Mouse (Mus musculus) retina, adult 2 months (tissue): ENCODE data around the gene 4933405L10Rik.

Experiments
- DNase-seq: peaks from one replicate; pipeline ENCODE4 v3.0.0-alpha.2; 2012; ENCODE audit warnings: low read depth, low spot score

Gene 4933405L10Rik

DNA sequence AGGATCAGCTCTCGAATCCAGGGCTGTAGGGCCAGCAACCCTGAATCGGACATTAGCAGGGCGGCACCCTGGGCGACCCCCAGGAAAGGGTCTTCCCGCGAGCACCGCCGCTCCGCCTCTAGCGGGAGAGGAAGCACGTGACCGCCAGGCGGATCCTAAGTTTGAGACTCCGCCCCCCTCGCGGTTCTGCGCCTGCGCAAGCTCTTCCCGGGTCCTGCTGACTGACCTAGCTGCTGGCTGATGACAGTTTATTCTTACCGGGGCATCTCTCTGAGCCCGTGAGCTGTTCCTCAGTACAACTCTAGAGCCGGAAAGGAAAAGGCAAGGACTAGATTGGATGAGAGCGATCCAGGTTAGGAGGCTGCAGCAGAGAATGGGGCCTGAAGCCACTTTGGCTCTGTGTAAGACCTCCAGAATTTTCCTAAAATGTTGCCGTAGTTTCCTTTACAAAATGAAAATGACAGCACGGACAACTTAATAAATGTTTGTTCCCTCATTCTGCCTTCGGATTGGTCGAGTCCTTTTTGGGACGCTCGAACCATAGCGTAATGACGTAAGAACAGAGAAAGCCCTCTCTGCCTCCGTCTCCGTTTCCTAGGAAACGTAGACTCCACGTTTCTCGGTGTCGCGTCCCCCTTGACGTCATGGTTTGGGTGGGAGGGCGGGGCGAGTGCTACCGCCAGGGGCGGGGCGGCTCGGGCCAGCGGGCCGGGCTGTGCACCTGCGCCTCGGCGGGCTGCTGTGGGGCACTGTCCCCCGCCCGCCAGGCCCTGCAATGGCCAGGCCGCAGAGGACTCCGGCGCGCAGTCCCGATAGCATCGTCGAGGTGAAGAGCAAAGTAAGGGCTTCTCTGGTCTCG lies 6.3 kb upstream of the 4933405L10Rik start, which contains the start of the genes Acd and Pard6a:
Acd (minus strand) TSS at position 137 of the 859 bp plus-strand sequence.
Pard6a (plus strand) TSS at position 183 of the 859 bp plus-strand sequence.
- DNase-seq: peak; percentile 89

DNA sequence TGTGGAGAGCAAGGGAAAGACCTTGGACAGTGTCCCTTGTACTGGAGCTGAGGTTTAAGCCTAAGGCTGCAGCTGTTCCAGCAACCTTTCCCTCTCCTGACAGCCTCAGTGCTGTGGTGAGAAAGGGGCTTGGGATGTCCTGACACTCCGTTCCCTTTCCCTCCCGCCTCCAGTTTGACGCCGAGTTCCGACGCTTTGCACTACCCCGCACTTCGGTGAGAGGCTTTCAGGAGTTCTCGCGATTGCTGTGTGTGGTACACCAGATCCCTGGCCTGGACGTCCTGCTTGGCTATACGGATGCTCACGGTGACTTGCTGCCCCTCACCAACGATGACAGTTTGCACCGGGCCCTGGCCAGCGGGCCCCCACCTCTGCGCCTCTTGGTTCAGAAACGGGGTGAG lies 5.5 kb upstream of the 4933405L10Rik start:
- DNase-seq: no peak

DNA sequence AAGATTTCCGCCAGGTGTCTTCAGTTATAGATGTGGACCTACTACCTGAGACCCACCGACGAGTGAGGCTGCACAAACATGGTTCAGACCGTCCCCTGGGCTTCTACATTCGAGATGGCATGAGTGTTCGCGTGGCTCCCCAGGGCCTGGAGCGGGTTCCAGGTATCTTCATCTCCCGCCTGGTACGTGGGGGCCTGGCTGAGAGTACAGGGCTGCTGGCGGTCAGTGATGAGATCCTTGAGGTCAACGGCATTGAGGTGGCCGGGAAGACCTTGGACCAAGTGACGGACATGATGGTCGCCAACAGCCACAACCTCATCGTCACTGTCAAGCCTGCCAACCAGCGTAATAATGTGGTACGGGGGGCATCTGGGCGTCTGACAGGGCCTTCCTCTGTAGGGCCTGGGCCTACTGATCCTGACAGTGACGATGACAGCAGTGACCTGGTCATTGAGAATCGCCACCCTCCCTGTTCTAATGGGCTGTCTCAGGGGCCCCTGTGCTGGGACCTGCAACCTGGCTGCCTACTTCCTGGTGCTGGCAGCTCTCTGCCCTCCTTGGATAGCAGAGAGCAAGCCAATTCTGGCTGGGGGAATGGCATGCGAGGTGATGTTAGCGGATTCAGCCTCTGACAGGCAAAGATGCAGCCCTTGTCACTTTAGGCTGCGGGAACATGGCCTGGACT lies 4.6 kb upstream of the 4933405L10Rik start:
- DNase-seq: no peak

DNA sequence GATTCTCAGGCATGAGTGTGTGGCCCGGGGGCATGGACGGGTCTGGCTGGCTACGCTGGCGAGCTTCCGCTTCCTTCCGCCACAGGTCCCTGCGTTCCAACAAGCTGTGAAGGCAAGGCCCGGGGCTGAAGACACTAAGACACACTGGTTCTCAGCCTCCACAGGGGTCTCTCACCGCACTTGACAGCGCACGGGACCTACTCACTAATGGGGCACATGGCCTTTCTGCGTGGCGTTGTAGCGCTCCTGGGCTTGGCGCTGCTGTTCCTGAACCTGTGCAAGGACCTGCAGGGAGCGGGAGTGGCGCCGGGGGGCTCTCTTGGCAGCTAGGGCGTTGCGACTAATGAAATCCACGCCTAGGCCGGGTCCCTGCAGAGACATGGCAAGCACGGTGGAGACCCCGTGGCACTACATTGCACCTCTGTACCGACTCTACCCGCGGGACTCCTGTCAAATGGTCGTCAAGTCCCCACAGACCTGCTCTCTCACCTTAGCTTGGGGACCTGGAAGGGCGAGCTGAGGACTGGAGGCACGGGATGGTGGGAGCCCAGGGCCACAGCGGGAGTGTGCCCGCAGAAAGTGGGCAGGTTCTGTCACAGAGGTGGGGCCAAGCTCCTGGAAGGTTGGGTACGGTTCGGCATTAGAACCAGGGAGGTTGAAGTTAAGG lies 3.2 kb upstream of the 4933405L10Rik start:
- DNase-seq: no peak

DNA sequence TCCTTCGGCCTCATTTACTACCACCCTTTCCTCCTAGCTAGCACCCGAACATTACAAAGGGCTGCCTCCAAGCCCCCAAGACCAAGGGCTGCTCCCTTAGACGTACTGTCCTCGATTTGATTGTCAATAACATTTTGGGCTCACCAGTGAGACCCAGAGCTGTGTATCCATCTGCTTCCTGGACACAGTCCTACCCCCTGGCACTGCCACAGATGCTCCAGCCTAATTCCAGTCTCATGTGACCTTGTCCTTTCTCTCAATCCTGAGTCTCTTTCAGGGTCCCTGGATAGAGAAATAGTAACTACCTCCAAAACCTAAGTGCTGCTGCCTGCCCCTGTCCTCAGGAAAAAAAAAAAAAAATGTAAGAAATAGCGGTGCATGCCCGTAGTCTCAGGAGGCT lies 2.5 kb upstream of the 4933405L10Rik start:
- DNase-seq: no peak

DNA sequence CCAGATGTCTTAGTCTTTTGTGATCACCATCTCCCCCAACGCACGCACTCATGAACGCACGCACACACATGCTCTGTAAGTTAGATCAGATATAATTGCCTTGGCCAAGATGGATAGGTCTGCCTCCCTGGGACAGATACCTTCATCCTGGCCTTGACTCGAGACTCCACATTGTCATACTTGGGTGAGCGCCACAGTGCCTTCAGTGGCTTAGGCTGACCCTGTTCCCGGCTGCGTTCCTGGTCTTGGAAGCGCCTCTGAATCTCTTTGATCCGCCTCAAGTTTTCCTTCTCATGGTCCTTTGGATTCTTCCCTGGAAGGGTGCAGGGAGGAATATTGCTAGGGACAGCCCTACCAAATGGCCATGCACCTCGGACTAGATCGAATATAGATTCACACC lies 1.0 kb upstream of the 4933405L10Rik start:
- DNase-seq: no peak

DNA sequence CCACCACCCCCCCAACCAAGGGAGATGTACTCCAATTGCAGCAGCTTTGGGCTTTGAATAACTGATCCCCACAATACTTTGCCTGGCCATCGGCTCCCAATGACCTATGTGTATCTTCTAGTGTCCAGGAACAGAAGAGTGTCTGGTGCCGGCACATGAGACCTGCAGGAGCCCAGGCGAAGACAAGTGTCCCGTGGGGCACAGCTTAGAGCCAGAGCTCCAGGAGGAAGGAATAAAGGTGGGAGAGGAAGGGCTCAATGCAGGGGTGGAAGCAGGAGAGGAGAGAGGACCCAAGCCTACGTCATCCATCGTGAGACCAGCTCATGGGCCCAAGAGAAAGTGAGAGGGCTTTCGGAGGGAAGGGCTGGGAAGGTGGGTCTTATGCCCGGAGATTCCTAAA lies 1.2 kb downstream of the 4933405L10Rik start:
- no peak for DNase-seq

DNA sequence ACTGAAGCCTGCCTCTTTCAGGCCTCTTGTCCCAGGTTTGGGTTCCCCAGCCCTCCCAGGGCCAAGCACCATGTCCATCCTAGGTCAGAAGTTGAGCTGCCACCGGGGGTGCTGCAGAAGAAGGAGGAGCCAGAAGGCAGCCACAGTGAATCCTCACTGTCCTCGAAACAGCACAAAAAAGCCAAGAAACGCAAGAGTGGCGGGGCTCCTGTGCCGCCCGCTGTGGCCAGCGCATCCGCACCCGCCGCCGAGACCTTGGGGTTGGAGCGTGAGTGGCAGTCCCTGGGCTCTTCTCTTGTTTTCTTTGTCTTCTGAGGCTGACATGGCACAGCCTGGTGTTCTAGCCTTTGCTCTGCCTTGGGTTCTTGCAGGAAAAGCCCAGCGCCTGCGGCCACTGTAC lies 1.9 kb downstream of the 4933405L10Rik start:
- DNase-seq: no peak

DNA sequence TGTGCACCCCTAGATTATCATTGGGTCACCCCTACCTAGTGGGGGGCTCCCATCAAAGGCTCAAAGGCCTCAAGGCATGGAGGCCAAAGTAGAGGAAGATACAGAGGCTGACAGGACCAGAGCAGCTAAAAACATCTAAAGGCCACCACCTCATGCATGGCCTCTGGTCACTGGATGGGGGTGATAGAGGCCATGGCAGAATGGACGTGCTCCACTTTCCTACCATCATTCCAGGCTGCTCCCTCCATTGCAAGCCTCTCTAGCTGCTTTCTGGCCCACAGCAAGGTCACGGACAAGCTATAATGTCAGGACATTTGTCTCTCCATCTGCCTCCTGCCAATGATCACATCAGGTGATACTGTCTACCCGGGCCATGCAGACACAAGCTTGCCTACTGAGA lies 4.8 kb downstream of the 4933405L10Rik start:
- no peak for DNase-seq

DNA sequence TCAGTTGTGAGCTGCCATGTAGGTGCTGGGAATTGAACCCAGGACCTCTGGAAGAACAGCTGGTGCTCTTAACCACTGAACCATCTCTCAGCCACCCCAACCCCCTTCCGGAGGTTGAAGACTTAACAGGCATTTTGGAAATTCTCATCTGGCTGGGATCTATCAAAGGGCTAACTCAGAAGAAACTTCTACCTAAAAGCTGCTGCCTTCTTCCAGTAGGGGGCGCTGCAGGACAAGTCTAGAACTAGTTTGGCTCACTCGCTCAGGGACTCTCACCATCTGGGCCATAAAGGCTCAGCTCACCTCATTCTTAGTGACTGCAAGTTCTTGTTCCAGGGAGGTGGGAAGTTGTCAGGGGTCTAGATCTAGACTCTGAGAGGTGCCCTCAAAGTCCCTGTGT lies 6.7 kb downstream of the 4933405L10Rik start:
- DNase-seq: peak; percentile 76

DNA sequence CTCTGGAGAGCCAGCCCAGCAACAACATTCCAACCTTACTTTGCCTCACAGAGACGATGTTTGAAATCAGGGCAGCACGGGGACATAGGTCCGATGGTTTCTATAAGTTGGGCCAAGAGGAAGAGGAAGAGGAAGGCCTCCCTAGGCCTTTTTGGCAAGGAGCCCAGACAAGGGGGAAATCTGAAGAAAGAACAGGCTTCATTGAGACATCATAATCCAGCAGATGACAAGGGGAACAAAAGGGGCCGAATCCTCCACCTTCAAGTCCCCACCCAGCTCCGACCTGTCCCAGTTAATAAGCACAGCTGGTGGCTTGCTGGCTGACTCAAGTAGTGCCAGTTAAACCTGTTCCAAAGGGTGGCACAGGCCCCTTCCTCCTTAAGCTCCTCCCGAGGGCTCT lies 7.6 kb downstream of the 4933405L10Rik start:
- no peak for DNase-seq

DNA sequence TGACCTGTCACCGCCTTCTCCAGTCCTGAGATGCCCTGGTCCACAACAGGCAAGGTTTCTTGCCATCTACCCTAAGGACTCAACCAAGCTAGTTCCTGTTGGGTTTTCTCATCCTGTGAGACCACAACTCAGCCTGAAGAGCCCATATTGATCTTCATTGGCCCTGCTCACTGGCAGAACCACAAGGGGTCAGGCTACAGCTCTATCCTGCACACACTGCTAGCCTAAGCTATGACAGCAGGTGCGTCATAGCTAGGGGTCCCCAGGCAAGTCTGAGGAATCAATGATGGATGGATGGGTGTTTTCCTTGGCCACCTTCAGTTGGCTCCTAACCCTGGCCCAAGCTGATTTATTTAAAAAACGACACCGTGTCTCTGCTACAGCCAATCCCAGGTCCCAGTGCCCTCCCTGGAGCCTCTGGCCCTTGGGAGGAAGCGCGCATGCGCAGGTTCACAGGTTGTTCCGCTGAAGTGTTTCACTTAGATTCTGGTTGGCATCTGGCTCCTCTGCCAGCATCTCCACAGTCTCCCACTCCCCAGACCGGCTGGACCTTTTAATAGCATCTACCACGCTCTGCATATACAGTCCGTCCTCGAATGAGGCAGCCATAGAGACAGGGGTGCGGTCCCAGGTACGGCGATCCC lies 9.0 kb downstream of the 4933405L10Rik start:
- no peak for DNase-seq

DNA sequence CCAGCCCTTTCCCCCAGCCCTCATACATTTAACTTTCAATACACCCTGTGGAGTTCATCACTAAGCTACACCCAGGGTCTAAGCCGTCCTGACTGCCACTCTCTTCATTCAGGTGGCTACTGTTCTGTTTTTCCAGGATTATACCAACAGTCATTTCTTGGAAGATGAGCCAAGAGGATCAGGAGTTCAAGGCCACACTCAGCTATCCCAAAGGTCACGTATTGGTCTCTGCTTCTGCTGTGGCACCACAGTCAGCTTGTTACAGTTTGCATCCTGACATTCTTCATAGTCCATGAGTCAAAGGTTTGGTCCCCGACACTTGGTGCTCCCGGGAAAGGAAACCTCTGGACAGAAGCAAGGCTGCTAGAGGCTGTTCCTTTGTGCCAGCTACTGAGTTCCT lies 12.2 kb downstream of the 4933405L10Rik start:
- DNase-seq: no peak

DNA sequence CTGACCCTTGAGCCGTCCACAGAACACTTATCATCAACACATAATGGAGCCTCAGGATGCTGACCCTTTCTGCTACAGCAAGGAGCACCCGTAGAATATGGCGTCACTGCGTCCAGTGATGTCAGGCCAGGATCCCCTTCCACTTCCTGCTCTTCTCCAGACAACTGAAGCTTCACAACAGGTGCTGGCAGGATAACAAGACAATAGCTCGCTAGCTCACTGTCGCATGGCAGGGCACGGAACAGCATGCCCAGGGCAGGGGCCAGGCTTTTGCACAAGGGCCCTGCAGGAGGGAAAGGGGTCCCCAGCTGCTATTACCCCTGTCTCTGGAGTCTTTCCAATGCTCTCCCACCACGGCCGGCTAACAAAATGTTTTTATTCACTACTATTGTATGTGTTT lies 15.4 kb downstream of the 4933405L10Rik start:
- no peak for DNase-seq

DNA sequence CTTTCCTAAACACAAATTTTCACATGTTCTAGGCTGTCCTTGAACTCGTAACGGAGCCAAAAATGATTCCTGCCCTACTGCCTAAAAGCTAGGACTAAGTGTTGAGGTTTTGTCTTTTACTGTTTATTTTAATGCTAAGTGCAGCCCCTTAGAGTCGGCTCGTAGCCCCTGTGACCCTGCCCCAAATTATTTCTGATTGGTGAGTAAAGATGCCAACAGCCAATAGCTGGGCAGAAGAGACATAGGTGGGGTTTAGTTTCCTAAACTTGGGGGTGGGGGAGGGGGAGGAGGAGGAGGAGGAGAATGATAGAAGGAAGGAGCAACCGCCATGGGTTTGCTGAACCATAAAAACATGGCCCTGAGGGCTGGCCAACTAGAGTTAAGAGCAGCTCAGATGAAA lies 18.3 kb downstream of the 4933405L10Rik start:
- DNase-seq: no peak

DNA sequence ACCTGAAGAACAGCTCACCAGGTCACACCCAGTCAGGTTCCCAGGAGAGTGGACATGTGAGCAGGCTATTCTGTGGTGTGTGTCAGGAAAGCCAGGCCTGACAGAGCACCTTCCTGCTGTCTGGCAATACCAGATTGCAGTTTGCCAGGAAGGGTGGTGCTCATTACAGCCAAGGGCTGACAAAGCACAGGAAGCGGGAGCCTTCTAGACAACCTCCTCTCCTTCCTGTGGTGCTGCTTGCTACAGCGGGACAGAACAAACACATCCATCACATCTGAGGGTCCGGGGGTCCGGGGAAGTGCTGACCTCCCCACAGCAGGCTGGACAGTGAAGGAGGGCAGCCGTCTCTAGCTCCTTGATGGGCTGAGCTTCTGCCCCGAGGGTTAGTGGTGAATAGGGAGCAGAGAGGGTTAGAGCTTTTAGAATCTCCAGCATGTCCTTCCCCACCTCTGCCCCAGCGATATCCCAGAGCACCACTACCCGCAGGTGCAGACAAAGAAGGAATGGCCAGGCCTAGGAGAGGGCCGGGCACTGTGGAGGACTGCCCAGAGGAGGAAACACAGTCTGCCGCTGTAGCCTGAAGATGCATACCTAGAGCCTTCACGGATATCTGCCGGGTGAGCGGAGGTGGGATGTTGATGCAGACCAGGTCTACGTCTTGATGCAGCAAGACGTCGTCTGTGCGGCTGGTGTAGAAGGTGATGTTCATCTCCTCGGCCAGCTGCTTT lies 20.1 kb downstream of the 4933405L10Rik start:
- no peak for DNase-seq

DNA sequence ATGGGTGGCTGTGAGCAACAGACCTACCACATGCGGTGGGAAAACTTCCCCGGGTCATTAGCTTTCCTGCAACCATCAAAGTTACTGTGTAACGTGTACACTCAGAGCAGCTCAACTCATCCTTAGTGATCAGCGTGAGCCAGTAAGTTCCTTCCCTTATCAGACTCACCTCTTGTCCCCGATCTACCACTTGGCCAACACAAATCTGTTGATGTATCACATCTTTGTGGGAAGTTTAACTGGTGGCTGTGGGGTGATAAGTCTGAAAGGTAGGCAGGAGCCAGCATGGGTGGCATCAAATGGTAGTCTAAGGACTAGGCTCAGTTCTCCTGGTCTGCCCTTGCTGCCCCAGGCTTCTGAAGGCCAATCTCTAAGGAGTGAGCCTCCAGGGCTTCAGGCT lies 24.7 kb downstream of the 4933405L10Rik start:
- DNase-seq: no peak

DNA sequence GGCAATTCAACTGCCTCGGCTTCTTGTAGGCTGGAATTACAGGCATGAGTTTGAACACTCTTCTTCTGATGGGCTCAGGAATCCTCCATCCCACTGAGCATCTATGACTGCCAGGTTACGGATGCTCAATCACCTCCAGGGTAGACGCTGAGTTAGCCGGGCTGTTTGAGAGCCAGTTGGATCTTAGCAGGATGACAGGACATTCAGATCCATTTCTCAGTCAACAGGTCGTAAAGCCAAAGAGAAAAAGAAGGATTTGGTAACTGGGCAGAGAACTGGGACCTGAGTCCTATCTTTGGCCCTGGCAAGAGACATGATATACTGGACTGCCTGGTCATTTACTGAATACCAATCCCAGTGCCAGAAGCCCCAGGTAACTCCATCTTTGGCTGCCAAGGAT lies 31.8 kb downstream of the 4933405L10Rik start:
- no peak for DNase-seq

DNA sequence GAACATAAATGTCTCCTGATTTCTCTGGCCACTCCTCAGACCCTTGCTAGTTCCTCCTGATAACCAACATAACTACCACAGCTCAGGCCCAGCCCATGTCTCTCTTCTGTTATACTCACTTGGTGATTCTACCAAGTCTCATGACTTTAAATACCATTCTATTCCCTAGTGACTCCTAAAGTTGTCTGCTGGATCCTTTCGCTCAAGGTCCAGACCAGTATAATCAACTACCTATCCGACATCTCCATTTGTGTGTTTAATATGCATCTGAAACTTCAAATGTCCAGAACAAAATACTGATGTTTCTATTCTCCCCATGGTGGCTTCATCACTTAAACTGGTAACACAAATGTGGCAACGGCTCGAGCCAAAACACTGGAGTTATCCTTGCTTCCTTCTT lies 35.8 kb downstream of the 4933405L10Rik start:
- no peak for DNase-seq

DNA sequence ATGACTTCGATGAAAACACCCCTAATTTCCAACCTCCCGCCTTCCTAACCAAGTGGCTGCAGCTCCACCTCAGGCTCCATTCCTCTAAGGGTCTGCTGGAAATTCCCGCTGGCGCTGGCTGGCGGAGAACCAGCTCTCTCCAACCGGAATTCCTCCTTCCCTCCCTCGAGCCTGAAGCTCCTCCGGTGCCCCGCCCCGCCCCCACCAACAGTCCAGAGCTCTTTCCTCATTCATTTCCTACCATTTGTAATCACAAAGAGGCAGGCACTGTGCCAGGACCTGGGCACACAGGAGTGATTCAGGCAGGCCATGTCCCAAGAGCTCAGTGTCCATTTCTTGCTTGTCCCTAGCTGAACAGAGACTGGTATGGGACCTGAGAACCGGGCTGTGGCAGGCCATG lies 43.2 kb downstream of the 4933405L10Rik start:
- DNase-seq: no peak

DNA sequence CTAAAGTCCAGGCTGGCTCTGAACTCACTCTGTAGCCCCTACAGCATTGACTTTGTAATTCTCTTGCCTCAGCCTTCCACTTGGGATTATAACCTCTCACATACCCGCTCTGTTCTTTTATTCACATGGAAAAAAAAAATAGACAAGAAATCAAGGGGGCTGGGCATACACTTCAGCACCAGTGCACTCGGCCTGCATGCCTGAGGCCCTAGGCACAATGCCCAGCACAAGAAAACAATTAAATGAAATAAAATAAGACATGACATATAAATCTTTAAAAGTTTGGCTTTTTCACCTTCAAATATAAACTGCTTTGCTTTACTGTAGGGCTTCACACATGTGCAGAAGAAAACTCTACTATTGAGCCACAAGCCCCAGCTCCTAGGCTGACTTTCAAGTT lies 46.5 kb downstream of the 4933405L10Rik start:
- DNase-seq: no peak
